Comparison of ENCODE assay signal across 12 mouse cellular contexts in the genomic region with DNA sequence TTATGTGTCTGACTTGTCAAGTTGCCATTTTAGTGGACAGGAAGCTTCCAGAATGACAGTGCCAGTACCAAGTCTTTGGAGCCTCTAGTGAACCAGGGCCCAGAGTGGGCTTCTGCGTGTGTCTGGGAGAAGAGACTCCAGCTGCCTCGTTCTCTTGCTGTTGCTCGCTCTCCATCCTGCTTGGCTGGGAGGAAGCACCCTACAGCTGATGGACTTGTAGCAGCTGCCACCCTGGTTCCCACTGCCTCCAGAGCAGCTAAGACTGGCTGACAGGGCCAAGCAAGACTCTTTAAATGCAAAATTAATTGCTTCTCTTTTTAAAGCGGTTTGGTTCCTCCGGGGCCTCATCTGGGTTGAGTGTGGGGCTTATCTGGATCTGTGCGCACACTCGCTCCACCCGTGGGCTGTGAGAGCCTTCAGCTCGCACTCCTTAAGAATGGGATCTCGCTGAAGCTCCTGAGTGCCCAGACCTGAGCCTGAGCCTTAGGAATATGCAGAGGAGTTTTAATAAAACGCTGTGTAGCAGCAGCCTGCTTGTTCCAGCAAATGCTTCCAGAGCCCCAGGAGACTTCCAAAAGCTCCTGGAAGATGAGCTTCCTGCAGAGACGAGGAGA.
DNase-seq lines count a peak whose midpoint lies in the region; ATAC-seq and TF ChIP-seq lines count a peak whose summit lies in the region.
"Had no signal": no experiment of that assay in that cellular context is flagged by ENCODE, and none has a peak within 500 bp of the region (broad histone marks: within the 10 kb centered on the region; RNA-seq: fewer than 3 reads in every experiment).

No protein-coding gene starts in this region.

- no peak for TF ChIP-seq CTCF in gastrocnemius, adult 2 months (IDR thresholded peaks at IDR 0.05)

- peak overlapping the region; percentile 48; the same call in 1 of the 2 replicates for H3K27ac ChIP-seq in gastrocnemius, adult 2 months
- H3K27ac ChIP-seq in liver, embryonic 13.5 days: no peak overlapping the region
- H3K27ac ChIP-seq: heart, embryonic 10.5 days had no signal

- H3K4me2 ChIP-seq in liver, embryonic 13.5 days: no peak overlapping the region

- DNase-seq in gastrocnemius, adult 2 months: no peak
- DNase-seq in gastrocnemius, postnatal 14 days: no peak
- DNase-seq in retina, embryonic 14.5 days (ENCODE audit: low spot score): peak; percentile 12
- no peak for DNase-seq in retina, postnatal 1 day
- no peak for DNase-seq in liver, embryonic 13.5 days
- DNase-seq in kidney, postnatal 10 days: no peak
- DNase-seq in adrenal gland, postnatal 14 days: no peak
- DNase-seq in cerebellum, adult 18-20 months: no peak
- DNase-seq: adrenal gland, adult 2 months; cerebellum, adult 11-12 months had no signal

- H3K36me3 ChIP-seq in liver, embryonic 13.5 days: peaks cover 35% of the 10 kb centered on the region

- H3K4me3 ChIP-seq in gastrocnemius, adult 2 months: no peak overlapping the region
- H3K4me3 ChIP-seq in liver, embryonic 13.5 days (replicated peaks): no peak overlapping the region
- H3K4me3 ChIP-seq: heart, embryonic 10.5 days had no signal

- 23% methylated on average over 12 of the region's 12 CpGs for WGBS in liver, embryonic 13.5 days (ENCODE audit: insufficient replicate concordance)

- no peak for ATAC-seq in liver, embryonic 13.5 days (ENCODE audit: low read depth)
- ATAC-seq: lung, postnatal 0 days had no signal

- H3K4me1 ChIP-seq in liver, embryonic 13.5 days (replicated peaks): peaks cover 61% of the 10 kb centered on the region

- no peaks in the 10 kb centered on the region for H3K9me3 ChIP-seq in liver, embryonic 13.5 days (replicated peaks)
- H3K9me3 ChIP-seq: heart, embryonic 10.5 days had no signal

- H3K9ac ChIP-seq in liver, embryonic 13.5 days: 0 out of 2 replicates have a peak overlapping the region, but pooled peaks have one; percentile 6

- intact Hi-C loops in gastrocnemius, adult 2 months (cut with DNase I): no loop called here
- intact Hi-C loops in gastrocnemius, postnatal 14 days (cut with DNase I; ENCODE audit: low total_unique reads): no loop called here

- no peaks in the 10 kb centered on the region for H3K27me3 ChIP-seq in liver, embryonic 13.5 days
